Mouse (Mus musculus) hindbrain, embryonic 14.5 days (tissue): Measurements from ENCODE around the gene Aicda. TPM values are rescaled to one million over a fixed set of nuclear protein-coding genes. Genes with fewer than 3 reads are reported as not detected.
"Not testable (repeated sequence)": the region's sequence is repeated elsewhere in the genome, so short reads cannot be mapped to it uniquely, and the experiment has no call there.

Source experiments
- ATAC-seq: fragments of 200-750 bp; cut with Nextera tagmentation; 2 replicates; pipeline ENCODE4 v1.8.0; 2017; ENCODE audit warnings: moderate number of reproducible peaks, mild to moderate bottlenecking, moderate TSS enrichment, moderate library complexity; ENCODE audit not compliant: low FRiP score
- DNase-seq: peaks from one replicate; pipeline ENCODE4 v3.0.0-alpha.2; 2015; ENCODE audit warnings: low spot score
- H3K27ac ChIP-seq: fragments of 300-500 bp; sonication (generic); 2 replicates; pipeline ENCODE4 v1.5.1; 2014; ENCODE audit warnings: mild to moderate bottlenecking, moderate library complexity
- H3K27me3 ChIP-seq: fragments of 300-500 bp; sonication (generic); 2 replicates; pipeline ENCODE4 v1.6.1; 2014; ENCODE audit warnings: mild to moderate bottlenecking, low read length, mixed read lengths; ENCODE audit not compliant: control insufficient read depth, insufficient read depth
- H3K36me3 ChIP-seq: fragments of 300-500 bp; sonication (generic); replicated peaks from 2 replicates; pipeline ENCODE4 v1.6.1; 2014; ENCODE audit not compliant: control insufficient read depth, insufficient read depth
- H3K4me1 ChIP-seq: fragments of 300-500 bp; sonication (generic); replicated peaks from 2 replicates; pipeline ENCODE4 v1.6.1; 2014; ENCODE audit warnings: antibody characterized with exemption, low read length, mixed read lengths; ENCODE audit not compliant: control insufficient read depth, insufficient read depth
- H3K4me2 ChIP-seq: fragments of 300-500 bp; sonication (generic); replicated peaks from 2 replicates; pipeline ENCODE4 v1.6.1; 2014; ENCODE audit warnings: mild to moderate bottlenecking, moderate library complexity
- H3K4me3 ChIP-seq: fragments of 300-500 bp; sonication (generic); replicated peaks from 2 replicates; pipeline ENCODE4 v1.5.1; 2014; ENCODE audit warnings: mild to moderate bottlenecking, low read length
- H3K9ac ChIP-seq: fragments of 300-500 bp; sonication (generic); 2 replicates; pipeline ENCODE4 v1.6.1; 2014
- H3K9me3 ChIP-seq: fragments of 300-500 bp; sonication (generic); 2 replicates; pipeline ENCODE4 v1.6.1; 2016; ENCODE audit warnings: low read length; ENCODE audit not compliant: control insufficient read depth
- WGBS: fragments of 180-500 bp; shearing (Covaris S2); extraction: QIAGEN DNeasy Blood & Tissue Kit; methylation state at CpG from one replicate; pipeline ENCODE4 v1.1.7; 2014; 5-methylcytosine and 5-hydroxymethylcytosine counted together
- polyA plus RNA-seq: library from polyadenylated mRNA; unstranded; fragments of >200 nt; fragmentation: Nextera tagmentation; extraction: Ambion mirVana; gene quantifications from 2 replicates; pipeline ENCODE4 v1.2.1, GENCODE M21; 2014

Gene Aicda
- polyA plus RNA-seq = 0.52 and 1.0 TPM in 2 replicates

GRCm38 (mm10) chr6:122553606-122554005, at the start of gene Aicda:
Gene Aicda (plus strand): TSS chr6:122553801.
- 56% methylated on average over 9 of the region's 9 CpGs for WGBS
- ATAC-seq (no peak), DNase-seq (no peak)
- no peak within 1 kb of the TSS for H3K4me2 ChIP-seq
- H3K36me3 ChIP-seq = no peaks in the 10 kb centered on the region
- H3K9ac ChIP-seq = no peak within 1 kb of the TSS
- no peak within 1 kb of the TSS for H3K27ac ChIP-seq
- H3K9me3 ChIP-seq = no peaks in the 10 kb centered on the region
- H3K27me3 ChIP-seq = no peaks in the 10 kb centered on the region
- no peak within 1 kb of the TSS for H3K4me3 ChIP-seq
- H3K4me1 ChIP-seq = peaks cover 2% of the 10 kb centered on the region; the same call in 1 of the 2 replicates

- WGBS = 82% methylated on average over 4 of the region's 4 CpGs
- DNase-seq (no peak), ATAC-seq (no peak)
- Histone ChIP-seq H3K4me1 (no peaks in the 10 kb centered on the region), H3K4me3 (no peak overlapping the region), H3K27ac (no peak overlapping the region), H3K27me3 (no peaks in the 10 kb centered on the region), H3K36me3 (no peaks in the 10 kb centered on the region), H3K9ac (no peak overlapping the region), H3K9me3 (no peaks in the 10 kb centered on the region), H3K4me2 (no peak overlapping the region)
These were observed 48.6 kb upstream of the Aicda start for GRCm38 (mm10) chr6:122505041-122505440.

- H3K4me1 ChIP-seq = no peaks in the 10 kb centered on the region
- H3K4me3 ChIP-seq = no peak within 1 kb of the TSS
- no peak within 1 kb of the TSS for H3K9ac ChIP-seq
- no peaks in the 10 kb centered on the region for H3K9me3 ChIP-seq
- no peak within 1 kb of the TSS for H3K4me2 ChIP-seq
- 88% methylated on average over 3 of the region's 3 CpGs for WGBS
- no peak within 1 kb of the TSS for H3K27ac ChIP-seq
- no peaks in the 10 kb centered on the region for H3K36me3 ChIP-seq
- H3K27me3 ChIP-seq = no peaks in the 10 kb centered on the region
- DNase-seq (no peak), ATAC-seq (no peak)
These were observed 48.1 kb upstream of the Aicda start, which contains the start of gene Mfap5 for GRCm38 (mm10) chr6:122505545-122505944. Gene Mfap5 (plus strand): TSS chr6:122505845.

GRCm38 (mm10) chr6:122508494-122508893, 45.1 kb upstream of the Aicda start:
- ATAC-seq (no peak), DNase-seq (no peak)
- Histone ChIP-seq H3K4me1 (no peaks in the 10 kb centered on the region), H3K9me3 (no peaks in the 10 kb centered on the region), H3K4me2 (no peak overlapping the region), H3K4me3 (no peak overlapping the region), H3K36me3 (no peaks in the 10 kb centered on the region), H3K9ac (no peak overlapping the region), H3K27me3 (no peaks in the 10 kb centered on the region), H3K27ac (no peak overlapping the region)
- WGBS = 85% methylated on average over 8 of the region's 8 CpGs

- DNase-seq = no peak
- Histone ChIP-seq H3K27me3 (no peaks in the 10 kb centered on the region), H3K9ac (no peak overlapping the region), H3K9me3 (no peaks in the 10 kb centered on the region), H3K36me3 (no peaks in the 10 kb centered on the region), H3K4me3 (no peak overlapping the region), H3K4me2 (no peak overlapping the region), H3K27ac (no peak overlapping the region), H3K4me1 (no peaks in the 10 kb centered on the region)
- 72% methylated on average over 12 of the region's 12 CpGs for WGBS
- no peak for ATAC-seq
These were observed 40.4 kb upstream of the Aicda start for GRCm38 (mm10) chr6:122512914-122513878.

GRCm38 (mm10) chr6:122514312-122514711, 39.3 kb upstream of the Aicda start:
- Histone ChIP-seq H3K27ac (no peak overlapping the region), H3K9me3 (no peaks in the 10 kb centered on the region), H3K9ac (no peak overlapping the region), H3K4me3 (no peak overlapping the region), H3K36me3 (no peaks in the 10 kb centered on the region), H3K4me2 (no peak overlapping the region), H3K27me3 (no peaks in the 10 kb centered on the region), H3K4me1 (no peaks in the 10 kb centered on the region)
- ATAC-seq = no peak
- 87% methylated on average over 3 of the region's 3 CpGs for WGBS
- DNase-seq = no peak

- not testable (repeated sequence) for ATAC-seq, H3K4me3 ChIP-seq
These were observed 37.8 kb upstream of the Aicda start for GRCm38 (mm10) chr6:122515762-122516161.

GRCm38 (mm10) chr6:122517668-122518067, 35.9 kb upstream of the Aicda start:
- ATAC-seq (no peak), DNase-seq (no peak)
- no peaks in the 10 kb centered on the region for H3K4me1 ChIP-seq
- H3K9me3 ChIP-seq = no peaks in the 10 kb centered on the region
- H3K9ac ChIP-seq = no peak overlapping the region
- WGBS = 73% methylated on average over 1 of the region's 1 CpGs
- no peak overlapping the region for H3K4me3 ChIP-seq
- no peak overlapping the region for H3K27ac ChIP-seq
- H3K4me2 ChIP-seq = no peak overlapping the region
- H3K27me3 ChIP-seq = no peaks in the 10 kb centered on the region
- H3K36me3 ChIP-seq = no peaks in the 10 kb centered on the region

More at GRCm38 (mm10) chr6:122515762-122516161, 37.8 kb upstream of the Aicda start:
- not testable (repeated sequence) for H3K9ac ChIP-seq, H3K4me2 ChIP-seq, H3K27ac ChIP-seq, H3K9me3 ChIP-seq, H3K4me1 ChIP-seq, H3K36me3 ChIP-seq, H3K27me3 ChIP-seq, DNase-seq
- 81% methylated on average over 2 of the region's 2 CpGs for WGBS

GRCm38 (mm10) chr6:122519384-122519783, 34.2 kb upstream of the Aicda start:
- Histone ChIP-seq H3K4me3 (no peak overlapping the region), H3K27ac (no peak overlapping the region), H3K4me1 (no peaks in the 10 kb centered on the region), H3K9me3 (no peaks in the 10 kb centered on the region), H3K9ac (no peak overlapping the region), H3K36me3 (no peaks in the 10 kb centered on the region), H3K4me2 (no peak overlapping the region), H3K27me3 (no peaks in the 10 kb centered on the region)
- DNase-seq (peak; percentile 80), ATAC-seq (no peak)
- 52% methylated on average over 2 of the region's 2 CpGs for WGBS
